Mouse (Mus musculus) cerebellum, adult 8-10 months (tissue): ENCODE data around the gene Cdc34b.
A peak's percentile ranks its signal among the peaks of the same experiment; 100 is the strongest.

Experiments used
- DNase-seq: peaks from one replicate; pipeline ENCODE4 v3.0.0; 2022

The Cdc34b gene

GRCm38 (mm10) chr11:94752946-94753713, 11.5 kb downstream of the Cdc34b start:
- DNase-seq, result no peak

- no peak for DNase-seq
Observed at GRCm38 (mm10) chr11:94759916-94760315, 18.3 kb downstream of the Cdc34b start.

- no peak for DNase-seq
Observed at GRCm38 (mm10) chr11:94760364-94760763, 18.8 kb downstream of the Cdc34b start.

- no peak for DNase-seq
Observed at GRCm38 (mm10) chr11:94760799-94761198, 19.2 kb downstream of the Cdc34b start.

GRCm38 (mm10) chr11:94762281-94762680, 20.7 kb downstream of the Cdc34b start:
- DNase-seq, result no peak

- no peak for DNase-seq
Observed at GRCm38 (mm10) chr11:94762775-94763174, 21.2 kb downstream of the Cdc34b start.

GRCm38 (mm10) chr11:94767241-94767640, 25.7 kb downstream of the Cdc34b start:
- DNase-seq, result no peak

GRCm38 (mm10) chr11:94772363-94773055, 30.9 kb downstream of the Cdc34b start:
- no peak for DNase-seq

- DNase-seq, result no peak
Observed at GRCm38 (mm10) chr11:94773851-94774250, 32.3 kb downstream of the Cdc34b start.

- no peak for DNase-seq
Observed at GRCm38 (mm10) chr11:94774887-94775497, 33.4 kb downstream of the Cdc34b start.

GRCm38 (mm10) chr11:94782603-94783002, 41.0 kb downstream of the Cdc34b start, which contains the start of gene Tmem92:
TSS of gene Tmem92 (minus strand) at chr11:94782703.
- no peak for DNase-seq

- DNase-seq, result peak; percentile 50
Observed at GRCm38 (mm10) chr11:94785247-94785646, 43.7 kb downstream of the Cdc34b start.

- no peak for DNase-seq
Observed at GRCm38 (mm10) chr11:94791700-94792099, 50.1 kb downstream of the Cdc34b start.
